Mouse (Mus musculus): Measurements from ENCODE around the gene Auts2.

GRCm38 (mm10) chr5:131922118-131922517 lies 621.0 kb downstream of the Auts2 start:
- TF ChIP-seq POLR2A (IDR thresholded peaks at IDR 0.05; ENCODE audit: borderline replicate concordance, low read depth, low read length) = no peak
- TF ChIP-seq CTCF (IDR thresholded peaks at IDR 0.05; ENCODE audit: low read depth, low read length) = no peak

All from bone marrow macrophage, adult 2 months (primary cell).